Mouse (Mus musculus) layer of hippocampus, adult 8-10 months (tissue): ENCODE results near the gene Mustn1. TPM values are rescaled to one million over a fixed set of nuclear protein-coding genes. Genes with fewer than 3 reads are reported as not detected.

Source experiments
- total RNA-seq, 4 experiments: library from RNA; stranded (reverse); gene quantifications; 2 replicates each; pipeline ENCODE4 v1.2.4; 2022

Gene Mustn1
- total RNA-seq, 4 experiments from 2014 or later, result 1.3 to 3.1 (median 1.8) TPM

Other genes with a start within 250 kb of the Mustn1 start
- gene Rft1, start 224.8 kb upstream of the Mustn1 start, total RNA-seq, result 10 to 100 TPM; 13.0 to 15.2 (median 14.2) TPM
- 10 to 100 TPM; 36.1 to 39.2 (median 37.0) TPM for gene Sfmbt1, start 164.4 kb upstream of the Mustn1 start, total RNA-seq
- gene Tmem110, start 53.6 kb upstream of the Mustn1 start, total RNA-seq, result 10 to 100 TPM; 22.8 to 27.8 (median 25.8) TPM
- under 1 TPM in 1 of 4 experiments, not detected in 3; 0.25 TPM for gene Itih4, start 7.3 kb downstream of the Mustn1 start, total RNA-seq
- gene Itih3, start 44.6 kb downstream of the Mustn1 start, total RNA-seq, result 10 to 100 TPM; 28.0 to 46.6 (median 34.7) TPM
- not detected for gene Itih1, start 64.1 kb downstream of the Mustn1 start, total RNA-seq
- gene Nek4, start 72.2 kb downstream of the Mustn1 start, total RNA-seq, result 10 to 100 TPM; 18.8 to 21.9 (median 20.0) TPM
- gene Glt8d1, start 122.2 kb downstream of the Mustn1 start, total RNA-seq, result 10 to 100 TPM; 41.3 to 55.0 (median 48.5) TPM
- gene Spcs1, start 122.5 kb downstream of the Mustn1 start, total RNA-seq, result 100 to 1,000 TPM; 150 to 171 (median 167) TPM
- gene Pbrm1, start 139.9 kb downstream of the Mustn1 start, total RNA-seq, result 10 to 100 TPM; 51.8 to 69.0 (median 60.3) TPM
- 10 to 100 TPM; 40.3 to 53.7 (median 51.7) TPM for gene Gnl3, start 140.0 kb downstream of the Mustn1 start, total RNA-seq
- 10 to 100 TPM; 19.5 to 43.1 (median 26.7) TPM for gene Smim4, start 249.8 kb downstream of the Mustn1 start, total RNA-seq